Mouse (Mus musculus) intestine, embryonic 16.5 days (tissue): Measurements from ENCODE around the gene Foxm1. TPM values are rescaled to one million over a fixed set of nuclear protein-coding genes. Genes with fewer than 3 reads are reported as not detected.
A peak's percentile ranks its signal among the peaks of the same experiment; 100 is the strongest.

Experiments used
- ATAC-seq: fragments of 200-750 bp; cut with Nextera tagmentation; 2 replicates; pipeline ENCODE4 v1.8.0; 2017; ENCODE audit warnings: moderate TSS enrichment, moderate library complexity
- H3K27ac ChIP-seq: fragments of 300-500 bp; sonication (generic); 2 replicates; pipeline ENCODE4 v1.5.1; 2014; ENCODE audit warnings: mild to moderate bottlenecking, low read length
- H3K27me3 ChIP-seq: fragments of 300-500 bp; sonication (generic); replicated peaks from 2 replicates; pipeline ENCODE4 v1.6.1; 2014; ENCODE audit warnings: low read length, control low read depth, mixed read lengths; ENCODE audit not compliant: control insufficient read depth, insufficient read depth
- H3K36me3 ChIP-seq: fragments of 300-500 bp; sonication (generic); 2 replicates; pipeline ENCODE4 v1.6.1; 2014; ENCODE audit warnings: low read length, control low read depth; ENCODE audit not compliant: control insufficient read depth, insufficient read depth
- H3K4me1 ChIP-seq: fragments of 300-500 bp; sonication (generic); 2 replicates; pipeline ENCODE4 v1.6.1; 2014; ENCODE audit warnings: low read length, control low read depth, mixed read lengths; ENCODE audit not compliant: control insufficient read depth, insufficient read depth
- H3K4me2 ChIP-seq: fragments of 300-500 bp; sonication (generic); 2 replicates; pipeline ENCODE4 v1.6.1; 2014; ENCODE audit warnings: low read depth, low read length, control low read depth
- H3K4me3 ChIP-seq: fragments of 300-500 bp; sonication (generic); 2 replicates; pipeline ENCODE4 v1.5.1; 2014; ENCODE audit warnings: mild to moderate bottlenecking, low read length
- H3K9ac ChIP-seq: fragments of 300-500 bp; sonication (generic); 2 replicates; pipeline ENCODE4 v1.6.1; 2014; ENCODE audit warnings: low read depth, low read length
- H3K9me3 ChIP-seq: fragments of 300-500 bp; sonication (generic); 2 replicates; pipeline ENCODE4 v1.6.1; 2016; ENCODE audit warnings: low read length, control low read depth; ENCODE audit not compliant: control insufficient read depth
- WGBS: fragments of 180-500 bp; shearing (Covaris S2); extraction: QIAGEN DNeasy Blood & Tissue Kit; methylation state at CpG from one replicate; pipeline ENCODE4 v1.1.7; 2014; 5-methylcytosine and 5-hydroxymethylcytosine counted together
- polyA plus RNA-seq: library from polyadenylated mRNA; unstranded; fragments of >200 nt; fragmentation: Nextera tagmentation; extraction: Ambion mirVana; gene quantifications from 2 replicates; pipeline ENCODE4 v1.2.1, GENCODE M21; 2015

The Foxm1 gene
- polyA plus RNA-seq = 21.2 and 21.8 TPM in 2 replicates

GRCm38 (mm10) chr6:128362381-128363006, at the start of gene Foxm1, which contains the start of gene Rhno1:
Gene Foxm1, plus strand, starts transcription at chr6:128362967.
Gene Rhno1, minus strand, starts transcription at chr6:128362911.
- Histone ChIP-seq H3K4me1 (peaks cover 23% of the 10 kb centered on the region), H3K27me3 (no peaks in the 10 kb centered on the region), H3K27ac (peak within 1 kb of the TSS; percentile 96), H3K36me3 (peaks cover 20% of the 10 kb centered on the region), H3K9ac (peak within 1 kb of the TSS; percentile 87), H3K4me2 (peak within 1 kb of the TSS; percentile 55), H3K9me3 (no peaks in the 10 kb centered on the region), H3K4me3 (peak within 1 kb of the TSS; percentile 96)
- under 1% methylated on average over 74 of the region's 76 CpGs for WGBS
- ATAC-seq = peak; percentile 95

GRCm38 (mm10) chr6:128314796-128315195, 48.0 kb upstream of the Foxm1 start:
- Histone ChIP-seq H3K36me3 (no peaks in the 10 kb centered on the region), H3K4me2 (no peak overlapping the region), H3K27ac (no peak overlapping the region), H3K4me1 (no peaks in the 10 kb centered on the region), H3K9me3 (no peaks in the 10 kb centered on the region), H3K27me3 (no peaks in the 10 kb centered on the region), H3K4me3 (no peak overlapping the region), H3K9ac (no peak overlapping the region)
- 86% methylated on average over 6 of the region's 6 CpGs for WGBS
- no peak for ATAC-seq

- Histone ChIP-seq H3K4me2 (no peak overlapping the region), H3K4me1 (no peaks in the 10 kb centered on the region), H3K9me3 (no peaks in the 10 kb centered on the region), H3K9ac (no peak overlapping the region), H3K36me3 (no peaks in the 10 kb centered on the region), H3K4me3 (no peak overlapping the region), H3K27ac (no peak overlapping the region), H3K27me3 (no peaks in the 10 kb centered on the region)
- no peak for ATAC-seq
- WGBS = 79% methylated on average over 8 of the region's 8 CpGs
Measured at GRCm38 (mm10) chr6:128315597-128315996, 47.2 kb upstream of the Foxm1 start.

- Histone ChIP-seq H3K27ac (no peak overlapping the region), H3K4me3 (no peak overlapping the region), H3K9ac (no peak overlapping the region), H3K9me3 (no peaks in the 10 kb centered on the region), H3K4me2 (no peak overlapping the region), H3K27me3 (no peaks in the 10 kb centered on the region), H3K4me1 (no peaks in the 10 kb centered on the region), H3K36me3 (peaks cover 14% of the 10 kb centered on the region)
- WGBS = 7% methylated on average over 4 of the region's 4 CpGs
- peak; percentile 28; the same call in 1 of the 2 replicates for ATAC-seq
Measured at GRCm38 (mm10) chr6:128318317-128318716, 44.5 kb upstream of the Foxm1 start.

- no peaks in the 10 kb centered on the region for H3K9me3 ChIP-seq
- 22% methylated on average over 12 of the region's 12 CpGs for WGBS
- no peaks in the 10 kb centered on the region for H3K27me3 ChIP-seq
- no peak overlapping the region for H3K9ac ChIP-seq
- H3K4me2 ChIP-seq = peak overlapping the region; percentile 10; the same call in 1 of the 2 replicates
- H3K27ac ChIP-seq = no peak overlapping the region
- no peak overlapping the region for H3K4me3 ChIP-seq
- no peaks in the 10 kb centered on the region for H3K4me1 ChIP-seq
- peaks cover 13% of the 10 kb centered on the region for H3K36me3 ChIP-seq
- peak; percentile 62; the same call in 1 of the 2 replicates for ATAC-seq
Measured at GRCm38 (mm10) chr6:128334397-128335124, 28.2 kb upstream of the Foxm1 start.

- ATAC-seq = no peak
- Histone ChIP-seq H3K9ac (no peak overlapping the region), H3K27me3 (no peaks in the 10 kb centered on the region), H3K9me3 (no peaks in the 10 kb centered on the region), H3K27ac (no peak overlapping the region), H3K4me1 (no peaks in the 10 kb centered on the region), H3K36me3 (peaks cover 3% of the 10 kb centered on the region; the same call in 1 of the 2 replicates), H3K4me2 (no peak overlapping the region), H3K4me3 (no peak overlapping the region)
- 63% methylated on average over 7 of the region's 7 CpGs for WGBS
Measured at GRCm38 (mm10) chr6:128337467-128337866, 25.3 kb upstream of the Foxm1 start.

- no peak overlapping the region for H3K4me2 ChIP-seq
- no peaks in the 10 kb centered on the region for H3K9me3 ChIP-seq
- H3K27me3 ChIP-seq = no peaks in the 10 kb centered on the region
- 28% methylated on average over 5 of the region's 5 CpGs for WGBS
- H3K36me3 ChIP-seq = no peaks in the 10 kb centered on the region
- H3K27ac ChIP-seq = peak overlapping the region; percentile 45; the same call in 1 of the 2 replicates
- H3K4me3 ChIP-seq = no peak overlapping the region
- H3K9ac ChIP-seq = no peak overlapping the region
- no peaks in the 10 kb centered on the region for H3K4me1 ChIP-seq
- ATAC-seq = no peak
Measured at GRCm38 (mm10) chr6:128338876-128339275, 23.9 kb upstream of the Foxm1 start.

GRCm38 (mm10) chr6:128341956-128342723, 20.6 kb upstream of the Foxm1 start:
- H3K27ac ChIP-seq = no peak overlapping the region; the same call in 1 of the 2 replicates
- no peaks in the 10 kb centered on the region for H3K9me3 ChIP-seq
- 85% methylated on average over 11 of the region's 11 CpGs for WGBS
- ATAC-seq = no peak
- no peak overlapping the region for H3K4me2 ChIP-seq
- no peak overlapping the region for H3K4me3 ChIP-seq
- no peaks in the 10 kb centered on the region for H3K27me3 ChIP-seq
- no peak overlapping the region for H3K9ac ChIP-seq
- H3K4me1 ChIP-seq = no peaks in the 10 kb centered on the region
- H3K36me3 ChIP-seq = no peaks in the 10 kb centered on the region

GRCm38 (mm10) chr6:128345623-128346022, 17.1 kb upstream of the Foxm1 start:
- ATAC-seq = no peak
- no peak overlapping the region for H3K4me3 ChIP-seq
- H3K9me3 ChIP-seq = no peaks in the 10 kb centered on the region
- WGBS = 87% methylated on average over 10 of the region's 10 CpGs
- H3K27ac ChIP-seq = no peak overlapping the region
- H3K4me1 ChIP-seq = no peaks in the 10 kb centered on the region
- no peak overlapping the region for H3K4me2 ChIP-seq
- no peaks in the 10 kb centered on the region for H3K27me3 ChIP-seq
- no peaks in the 10 kb centered on the region for H3K36me3 ChIP-seq
- no peak overlapping the region for H3K9ac ChIP-seq
